Mouse (Mus musculus) gastrocnemius, postnatal 10 days (tissue): ENCODE results near the gene Fhit. TPM values are rescaled to one million over a fixed set of nuclear protein-coding genes. Genes with fewer than 3 reads are reported as not detected.

ENCODE experiments used
- DNase-seq: peaks from one replicate; pipeline ENCODE4 v3.0.0; 2021; ENCODE audit warnings: mixed read lengths
- total RNA-seq, 2 experiments: library from RNA; stranded (reverse); gene quantifications; 2 replicates each; pipeline ENCODE4 v1.2.3; 2021

Gene Fhit
- total RNA-seq, 2 experiments from 2014 or later, result 5.8 to 7.0 TPM

GRCm38 (mm10) chr14:9597460-9597977 is 1564.3 kb downstream of the Fhit start:
- DNase-seq, result no peak

GRCm38 (mm10) chr14:9589121-9589520 is 1572.7 kb downstream of the Fhit start:
- DNase-seq, result no peak

DNA sequence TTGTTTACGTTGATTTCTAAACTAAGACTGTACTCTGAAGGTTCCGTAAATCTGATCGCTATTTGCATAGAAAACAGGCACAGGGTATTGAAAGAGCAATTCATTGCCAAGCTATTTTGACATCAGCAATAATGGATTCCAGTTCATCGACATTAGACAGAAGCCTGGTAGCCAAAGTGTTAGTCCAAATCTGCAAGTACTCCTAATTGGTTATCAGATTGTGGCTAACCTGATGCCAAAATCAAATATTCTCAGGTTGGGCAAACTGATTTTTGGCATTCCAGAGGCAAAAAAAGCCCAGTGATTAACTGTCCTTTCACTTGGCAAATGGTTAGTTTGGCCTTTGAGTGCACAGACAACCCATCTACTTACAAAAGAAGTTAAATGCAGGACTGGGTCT is 1573.9 kb downstream of the Fhit start:
- DNase-seq, result no peak

DNA sequence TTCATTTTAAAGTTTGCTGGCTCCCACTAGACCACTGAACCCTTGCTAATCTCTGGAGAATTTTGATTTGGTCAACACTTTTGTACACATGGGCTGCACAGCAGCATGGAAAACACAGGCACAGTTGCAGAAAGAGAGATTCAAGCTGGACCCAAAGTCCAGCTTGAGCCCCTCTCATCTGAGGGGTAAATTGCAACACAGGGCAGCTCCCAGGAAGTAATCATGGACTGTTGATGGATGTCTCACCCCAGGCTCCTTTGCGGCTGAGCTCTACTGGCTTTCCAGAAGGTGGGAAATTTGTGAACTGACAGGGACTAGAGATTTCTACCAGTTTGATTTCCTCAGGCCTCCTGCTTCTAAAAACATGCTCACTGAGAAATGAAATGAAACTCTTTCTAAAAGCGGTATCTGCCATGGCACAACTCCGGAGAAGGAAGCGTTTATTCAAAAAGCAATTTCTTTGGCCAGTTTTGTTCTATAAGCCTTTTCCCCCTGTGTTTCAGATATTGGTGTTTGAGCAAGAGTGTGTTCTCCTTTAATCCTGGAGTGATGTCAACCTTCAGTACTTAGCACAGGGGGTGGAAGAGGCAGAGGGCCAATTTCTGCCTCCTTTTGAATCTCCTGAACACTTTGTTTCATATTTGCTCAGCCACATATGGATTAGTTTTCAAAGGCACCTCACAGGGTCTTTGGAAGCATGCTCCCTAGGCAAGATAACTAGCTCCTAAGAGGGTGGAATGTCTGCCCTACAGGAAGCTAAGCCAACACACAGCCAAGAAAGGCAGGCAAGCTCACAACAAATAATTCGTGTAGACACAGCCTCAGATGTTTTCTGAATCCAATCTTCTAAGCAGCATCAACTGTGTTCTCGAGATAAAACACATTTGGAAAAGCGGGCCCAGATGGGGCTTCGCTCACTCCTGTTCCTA is 1578.3 kb downstream of the Fhit start:
- DNase-seq, result no peak

- DNase-seq, result no peak
Observed at GRCm38 (mm10) chr14:9556333-9556732, 1605.5 kb downstream of the Fhit start.

- DNase-seq, result no peak
Observed at GRCm38 (mm10) chr14:9555807-9556206, 1606.0 kb downstream of the Fhit start.

GRCm38 (mm10) chr14:9552149-9552548 is 1609.7 kb downstream of the Fhit start:
- no peak for DNase-seq

GRCm38 (mm10) chr14:9547952-9548351 is 1613.9 kb downstream of the Fhit start:
- DNase-seq, result no peak

- DNase-seq, result no peak
Observed at GRCm38 (mm10) chr14:9544364-9544763, 1617.5 kb downstream of the Fhit start.

GRCm38 (mm10) chr14:9535491-9535890 is 1626.3 kb downstream of the Fhit start:
- no peak for DNase-seq

DNA sequence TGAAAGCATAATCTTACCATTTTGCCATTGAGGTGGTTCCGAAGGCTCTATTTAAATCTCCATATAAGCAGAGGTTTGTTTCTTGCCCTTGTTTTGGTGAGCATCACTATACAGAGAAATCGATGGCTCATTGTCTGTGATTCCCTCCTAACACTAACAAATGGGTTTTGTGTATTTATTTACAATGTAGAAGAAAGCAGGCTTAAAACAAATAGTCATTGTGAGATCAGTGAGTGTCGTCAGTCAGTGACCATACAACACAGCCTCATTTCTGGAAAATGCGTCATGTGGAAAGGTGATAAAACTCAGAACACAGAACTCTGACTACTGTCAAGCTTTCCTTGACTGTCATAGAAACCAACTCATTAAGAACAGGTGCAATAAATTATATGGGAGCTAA is 1632.6 kb downstream of the Fhit start:
- DNase-seq, result no peak

DNA sequence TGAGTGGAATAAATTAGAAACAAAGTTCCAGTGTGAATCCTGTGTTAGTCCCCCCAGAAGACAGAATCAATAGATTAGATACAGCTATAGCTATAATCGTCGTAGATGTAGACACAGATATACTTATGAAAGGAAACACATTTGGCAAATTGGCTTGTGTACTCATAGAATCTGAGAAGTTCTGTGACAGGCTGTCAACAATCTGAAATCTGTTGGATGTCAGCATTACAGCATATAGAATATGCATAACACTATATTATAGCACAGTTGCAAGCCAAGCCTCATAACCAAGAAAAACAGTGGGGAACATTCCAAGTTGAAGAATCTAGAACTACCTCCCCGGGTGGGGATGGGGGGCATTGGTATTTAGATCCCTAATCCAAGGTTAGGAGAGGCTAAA is 1635.7 kb downstream of the Fhit start:
- no peak for DNase-seq

DNA sequence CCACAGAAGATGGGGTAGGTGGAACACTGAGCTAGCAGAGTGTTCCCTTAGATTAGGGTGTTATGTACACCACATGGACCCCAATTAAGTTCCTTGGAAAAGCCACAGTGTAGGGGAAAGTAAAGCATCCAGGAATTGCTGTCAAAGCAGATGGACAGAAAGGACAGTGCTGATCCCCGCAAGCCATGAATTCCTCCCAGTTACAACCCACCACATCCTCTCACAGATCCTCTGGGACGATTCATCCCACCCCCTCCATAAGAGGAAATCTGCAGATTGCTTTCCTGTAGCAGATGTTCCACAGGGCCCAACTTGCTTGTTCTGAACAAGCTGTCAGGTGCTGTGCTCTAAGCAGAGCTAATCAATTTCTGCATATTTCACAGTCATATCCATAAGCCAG is 1644.2 kb downstream of the Fhit start:
- no peak for DNase-seq

DNA sequence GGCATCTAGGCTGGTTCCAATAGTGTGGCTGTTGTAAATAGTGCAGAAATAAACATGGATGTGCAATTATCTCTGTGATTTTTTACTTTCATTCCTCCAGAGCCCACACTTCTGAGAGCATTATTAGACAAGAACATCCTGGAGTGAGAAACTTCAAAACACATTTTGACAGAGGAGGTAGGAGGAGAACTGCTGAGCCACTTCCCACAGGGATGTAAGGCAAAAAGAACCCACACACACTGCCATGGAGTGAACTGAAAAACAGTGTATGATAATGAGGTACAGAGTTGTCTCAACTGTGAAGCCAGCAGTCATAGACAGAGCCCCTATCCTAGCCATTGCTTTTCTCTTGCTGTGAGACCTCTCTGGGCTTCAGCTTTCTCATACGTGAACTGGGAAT is 1652.2 kb downstream of the Fhit start:
- DNase-seq, result no peak

Other genes starting within 250 kb of the Fhit start
- gene Gm3839, start 194.7 kb upstream of the Fhit start, total RNA-seq, result 1 to 10 TPM; 2.2 to 3.2 TPM